ENCODE assay signal across 8 mouse cellular contexts in the genomic region with DNA sequence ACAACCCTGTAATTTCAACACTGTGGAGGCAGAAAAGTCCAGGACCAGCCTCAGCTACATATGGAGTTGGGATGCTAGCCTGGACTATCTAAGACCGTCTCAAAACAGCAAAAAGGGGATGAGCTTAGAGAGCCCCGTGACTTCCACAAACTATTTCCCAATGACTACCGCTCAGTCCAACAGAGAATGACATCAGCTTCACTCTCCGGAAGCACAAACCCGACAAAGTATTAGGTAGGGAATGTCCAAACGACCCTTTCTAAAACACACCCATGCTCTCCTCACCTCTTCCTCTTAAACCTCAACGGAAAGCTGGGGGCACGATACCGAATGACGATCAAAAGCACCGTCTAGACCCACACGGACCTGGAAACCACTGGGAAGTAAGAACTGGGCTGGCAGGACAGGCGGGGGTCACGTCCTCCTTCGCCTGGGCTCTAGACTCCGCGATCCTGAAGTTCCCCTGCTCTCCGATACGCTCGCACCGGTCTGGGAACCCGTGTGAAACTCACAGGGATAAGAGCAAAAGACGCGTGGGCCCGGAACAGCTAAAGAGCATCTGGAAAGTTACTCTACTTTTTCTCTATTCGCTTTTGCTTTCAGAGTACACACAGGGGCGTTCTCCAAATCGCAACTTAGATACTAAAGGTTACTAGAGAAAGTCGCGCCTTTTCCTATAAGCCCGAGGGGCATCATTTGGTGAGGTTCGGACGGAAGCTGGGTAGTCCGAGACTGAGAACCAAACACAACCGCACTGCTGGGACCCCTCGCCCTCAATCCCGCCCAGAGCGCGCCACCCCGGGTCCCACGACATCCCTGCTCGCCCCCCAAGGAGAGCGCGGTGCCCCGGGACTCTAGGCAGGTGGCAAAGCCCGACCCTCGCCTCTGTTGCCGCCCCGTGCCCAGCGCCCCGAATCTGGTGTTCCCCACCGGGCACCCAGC.
DNase-seq lines count a peak whose midpoint lies in the region; ATAC-seq and TF ChIP-seq lines count a peak whose summit lies in the region.

No protein-coding gene starts in this region.

- H3K4me2 ChIP-seq in limb, embryonic 15.5 days: peak overlapping the region; percentile 61
- H3K4me2 ChIP-seq in midbrain, embryonic 14.5 days (ENCODE audit: low read length): peak overlapping the region; percentile 95

- no peak for TF ChIP-seq EP300 in ES-Bruce4 (IDR thresholded peaks at IDR 0.05; ENCODE audit: insufficient read depth, low read depth, low read length)

- H3K9me3 ChIP-seq in ES-Bruce4 (replicated peaks; ENCODE audit: control insufficient read depth, insufficient read depth, low read length, poor library complexity, severe bottlenecking): no peaks in the 10 kb centered on the region
- peaks cover 16% of the 10 kb centered on the region for H3K9me3 ChIP-seq in forebrain, embryonic 10.5 days
- H3K9me3 ChIP-seq in hindbrain, embryonic 10.5 days: peaks cover 21% of the 10 kb centered on the region
- no peaks in the 10 kb centered on the region for H3K9me3 ChIP-seq in limb, embryonic 15.5 days
- peaks cover 5% of the 10 kb centered on the region for H3K9me3 ChIP-seq in midbrain, embryonic 14.5 days (ENCODE audit: control insufficient read depth, low read length)

- H3K36me3 ChIP-seq in ES-Bruce4 (ENCODE audit: control insufficient read depth, insufficient read depth, low read length, poor library complexity, severe bottlenecking): no peaks in the 10 kb centered on the region
- H3K36me3 ChIP-seq in forebrain, embryonic 10.5 days (replicated peaks): peaks cover 23% of the 10 kb centered on the region
- H3K36me3 ChIP-seq in hindbrain, embryonic 10.5 days: peaks cover 30% of the 10 kb centered on the region
- peaks cover 15% of the 10 kb centered on the region; the same call in 1 of the 2 replicates for H3K36me3 ChIP-seq in limb, embryonic 15.5 days
- no peaks in the 10 kb centered on the region for H3K36me3 ChIP-seq in midbrain, embryonic 14.5 days (ENCODE audit: control insufficient read depth, insufficient read depth, low read length)

- peak; percentile 50 for ATAC-seq in limb, embryonic 15.5 days (ENCODE audit: insufficient number of reproducible peaks, low FRiP score, low TSS enrichment, low read depth)
- peak; percentile 77; the same call in 1 of the 2 replicates for ATAC-seq in midbrain, embryonic 14.5 days (ENCODE audit: low FRiP score, low TSS enrichment)

- H3K27ac ChIP-seq in ES-Bruce4 (ENCODE audit: insufficient read depth, low read length): no peak overlapping the region
- H3K27ac ChIP-seq in forebrain, embryonic 10.5 days: peak overlapping the region; percentile 93
- H3K27ac ChIP-seq in hindbrain, embryonic 10.5 days: peak overlapping the region; percentile 95
- peak overlapping the region; percentile 95 for H3K27ac ChIP-seq in limb, embryonic 15.5 days
- H3K27ac ChIP-seq in midbrain, embryonic 14.5 days (replicated peaks; ENCODE audit: low read depth, low read length): 0 out of 2 replicates have a peak overlapping the region, but pooled peaks have one; percentile 20

- under 1% methylated on average over 52 of the region's 52 CpGs for WGBS in forebrain, embryonic 10.5 days
- WGBS in hindbrain, embryonic 10.5 days: under 1% methylated on average over 52 of the region's 52 CpGs
- under 1% methylated on average over 52 of the region's 52 CpGs for WGBS in limb, embryonic 15.5 days
- WGBS in midbrain, embryonic 14.5 days: under 1% methylated on average over 52 of the region's 52 CpGs

- H3K4me3 ChIP-seq in ES-Bruce4 (ENCODE audit: low read depth, low read length): peak overlapping the region; percentile 92
- H3K4me3 ChIP-seq in forebrain, embryonic 10.5 days: peak overlapping the region; percentile 85
- peak overlapping the region; percentile 90 for H3K4me3 ChIP-seq in hindbrain, embryonic 10.5 days
- peak overlapping the region; percentile 69 for H3K4me3 ChIP-seq in limb, embryonic 15.5 days
- peak overlapping the region; percentile 58 for H3K4me3 ChIP-seq in midbrain, embryonic 14.5 days (replicated peaks; ENCODE audit: low read depth, low read length)

- H3K27me3 ChIP-seq in ES-Bruce4 (ENCODE audit: control insufficient read depth, insufficient read depth, low read length, poor library complexity, severe bottlenecking): no peaks in the 10 kb centered on the region
- H3K27me3 ChIP-seq in forebrain, embryonic 10.5 days (ENCODE audit: poor library complexity, severe bottlenecking): 0 out of 2 replicates have a peak, but pooled peaks cover 6% of the 10 kb centered on the region
- H3K27me3 ChIP-seq in hindbrain, embryonic 10.5 days (ENCODE audit: insufficient read depth, poor library complexity, severe bottlenecking): no peaks in the 10 kb centered on the region
- H3K27me3 ChIP-seq in limb, embryonic 15.5 days: no peaks in the 10 kb centered on the region
- H3K27me3 ChIP-seq in midbrain, embryonic 14.5 days (ENCODE audit: control insufficient read depth, insufficient read depth, low read length): no peaks in the 10 kb centered on the region

- no peak for TF ChIP-seq CTCF in ES-Bruce4 (IDR thresholded peaks at IDR 0.05; ENCODE audit: low read depth, low read length)

- DNase-seq in ZHBTc4 (ENCODE audit: low read depth, low spot score): peak; percentile 60
- peak; percentile 57 for DNase-seq in forebrain, embryonic 10.5 days (ENCODE audit: extremely low spot score, low spot score)
- DNase-seq in hindbrain, embryonic 10.5 days (ENCODE audit: low spot score): peak; percentile 65
- peak; percentile 63 for DNase-seq in midbrain, embryonic 14.5 days
- DNase-seq in spleen, postnatal 10 days (ENCODE audit: low spot score in 2 of 2): peak; percentile 43 to 56
- no peak for DNase-seq in layer of hippocampus, adult 9-11 months

- H3K9ac ChIP-seq in ES-Bruce4 (ENCODE audit: low read depth, poor library complexity, severe bottlenecking): peak overlapping the region; percentile 77
- H3K9ac ChIP-seq in limb, embryonic 15.5 days: peak overlapping the region; percentile 79
- peak overlapping the region; percentile 62 for H3K9ac ChIP-seq in midbrain, embryonic 14.5 days (replicated peaks; ENCODE audit: low read length)

- TF ChIP-seq POLR2A in ES-Bruce4 (IDR thresholded peaks at IDR 0.05; ENCODE audit: insufficient read depth, low read length): no peak

- H3K4me1 ChIP-seq in ES-Bruce4 (ENCODE audit: control insufficient read depth, insufficient read depth, low read length): no peaks in the 10 kb centered on the region
- peaks cover 19% of the 10 kb centered on the region for H3K4me1 ChIP-seq in forebrain, embryonic 10.5 days
- H3K4me1 ChIP-seq in hindbrain, embryonic 10.5 days (replicated peaks): peaks cover 24% of the 10 kb centered on the region
- H3K4me1 ChIP-seq in limb, embryonic 15.5 days: peaks cover 20% of the 10 kb centered on the region
- H3K4me1 ChIP-seq in midbrain, embryonic 14.5 days (ENCODE audit: control insufficient read depth, insufficient read depth, low read length): 0 out of 2 replicates have a peak, but pooled peaks cover 4% of the 10 kb centered on the region
